Mouse (Mus musculus) ES-Bruce4 (cell line): ENCODE measurements around the gene Tpcn1.

Experiments used
- EP300 ChIP-seq: IDR thresholded peaks from 2 replicates; pipeline ENCODE4 v1.6.1; 2011; ENCODE audit warnings: low read depth, low read length; ENCODE audit not compliant: insufficient read depth
- POLR2A ChIP-seq: IDR thresholded peaks from one replicate; pipeline ENCODE4 v1.8.1; 2011; ENCODE audit warnings: low read length; ENCODE audit not compliant: insufficient read depth

DNA sequence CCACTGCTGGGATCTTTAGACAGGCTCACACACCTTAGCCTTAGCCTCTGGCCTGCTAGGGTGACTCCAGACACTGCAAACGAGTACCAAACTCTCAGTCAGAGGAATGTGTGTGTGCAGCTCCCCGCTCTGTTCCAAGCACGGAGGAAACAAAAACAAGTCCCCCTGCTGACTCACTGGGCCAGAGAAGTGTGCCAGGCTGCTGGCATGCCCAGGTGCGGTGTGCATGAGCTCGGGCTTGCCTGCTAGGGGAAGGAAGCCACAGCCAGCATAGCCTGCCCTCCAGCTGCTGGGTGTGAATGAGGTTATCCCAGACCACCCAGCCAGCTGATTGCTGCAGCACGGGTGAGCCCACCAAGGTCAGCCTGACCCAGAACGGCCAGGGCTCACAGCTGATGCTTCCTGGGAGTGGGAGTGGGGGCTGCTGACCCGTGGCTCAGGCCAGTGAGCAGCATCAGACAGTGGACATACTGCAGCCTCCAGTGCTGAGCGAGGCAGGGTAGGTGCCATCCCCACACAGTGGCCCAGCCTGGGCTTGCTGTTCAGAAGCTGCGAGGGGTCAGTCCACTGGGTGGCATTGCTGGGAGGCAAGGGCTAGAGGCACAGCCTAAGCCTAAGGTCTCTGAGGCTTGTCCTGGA, 93.3 kb downstream of the Tpcn1 start:
- no peak for TF ChIP-seq EP300
- no peak for TF ChIP-seq POLR2A
